Mouse (Mus musculus) liver, embryonic 11.5 days (tissue): ENCODE results near the gene Fcer2a. TPM values are rescaled to one million over a fixed set of nuclear protein-coding genes. Genes with fewer than 3 reads are reported as not detected.

Source experiments
- ATAC-seq: fragments of 200-750 bp; cut with Nextera tagmentation; replicated peaks from 2 replicates; pipeline ENCODE4 v1.8.0; 2017; ENCODE audit warnings: moderate number of reproducible peaks, mild to moderate bottlenecking, moderate TSS enrichment, moderate library complexity; ENCODE audit not compliant: low FRiP score
- DNase-seq: peaks from one replicate; pipeline ENCODE4 v3.0.0-alpha.2; 2017; ENCODE audit warnings: low spot score
- H3K27ac ChIP-seq: fragments of 300-500 bp; sonication (generic); 2 replicates; pipeline ENCODE4 v1.5.1; 2014; ENCODE audit warnings: mild to moderate bottlenecking, low read depth, low read length, control low read depth
- H3K27me3 ChIP-seq: fragments of 300-500 bp; sonication (generic); replicated peaks from 2 replicates; pipeline ENCODE4 v1.6.1; 2014; ENCODE audit warnings: low read length, mixed read lengths; ENCODE audit not compliant: control insufficient read depth, insufficient read depth
- H3K36me3 ChIP-seq: fragments of 300-500 bp; sonication (generic); 2 replicates; pipeline ENCODE4 v1.6.1; 2014; ENCODE audit warnings: mild to moderate bottlenecking, low read length, moderate library complexity, mixed read lengths; ENCODE audit not compliant: control insufficient read depth, insufficient read depth
- H3K4me1 ChIP-seq: fragments of 300-500 bp; sonication (generic); replicated peaks from 2 replicates; pipeline ENCODE4 v1.6.1; 2014; ENCODE audit warnings: low read length, mixed read lengths; ENCODE audit not compliant: control insufficient read depth, insufficient read depth
- H3K4me2 ChIP-seq: fragments of 300-500 bp; sonication (generic); 2 replicates; pipeline ENCODE4 v1.6.1; 2014; ENCODE audit warnings: mild to moderate bottlenecking, control low read depth, moderate library complexity
- H3K4me3 ChIP-seq: fragments of 300-500 bp; sonication (generic); 2 replicates; pipeline ENCODE4 v1.5.1; 2014; ENCODE audit warnings: low read depth, low read length, control low read depth
- H3K9ac ChIP-seq: fragments of 300-500 bp; sonication (generic); 2 replicates; pipeline ENCODE4 v1.6.1; 2014; ENCODE audit warnings: low read depth, low read length, control low read depth
- H3K9me3 ChIP-seq: fragments of 300-500 bp; sonication (generic); 2 replicates; pipeline ENCODE4 v1.6.1; 2016; ENCODE audit warnings: low read length, inconsistent platforms, mixed read lengths; ENCODE audit not compliant: control insufficient read depth
- WGBS: fragments of 180-500 bp; shearing (Covaris S2); extraction: QIAGEN DNeasy Blood & Tissue Kit; methylation state at CpG from one replicate; pipeline ENCODE4 v1.1.7; 2014; 5-methylcytosine and 5-hydroxymethylcytosine counted together
- polyA plus RNA-seq: library from polyadenylated mRNA; unstranded; fragments of >200 nt; fragmentation: Nextera tagmentation; extraction: Ambion mirVana; gene quantifications from 2 replicates; pipeline ENCODE4 v1.2.1, GENCODE M21; 2014

Fcer2a gene
- polyA plus RNA-seq, 1 experiment from 2014 or later, result 0.10 TPM

DNA sequence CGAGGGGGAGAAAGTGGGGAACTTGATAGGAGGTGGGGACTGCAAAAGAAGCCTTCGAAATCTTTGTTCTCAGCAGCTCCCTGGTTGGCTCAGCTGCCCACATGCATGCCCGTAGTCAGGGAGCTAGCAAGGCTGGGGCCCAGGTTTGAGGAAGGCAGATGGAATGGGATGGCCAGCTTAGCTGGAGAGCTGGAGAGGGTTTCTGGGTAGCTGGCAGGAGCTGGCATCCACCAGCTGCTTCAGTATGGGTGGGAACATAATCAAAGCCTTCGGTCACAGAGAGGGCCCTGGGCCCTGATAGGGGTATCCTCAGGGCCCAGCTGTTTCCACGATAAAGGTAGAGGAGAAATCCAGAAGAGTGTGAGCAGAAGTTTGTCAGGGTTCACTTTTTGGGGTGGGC, 11.5 kb downstream of the Fcer2a start:
- H3K9ac ChIP-seq, result no peak overlapping the region

DNA sequence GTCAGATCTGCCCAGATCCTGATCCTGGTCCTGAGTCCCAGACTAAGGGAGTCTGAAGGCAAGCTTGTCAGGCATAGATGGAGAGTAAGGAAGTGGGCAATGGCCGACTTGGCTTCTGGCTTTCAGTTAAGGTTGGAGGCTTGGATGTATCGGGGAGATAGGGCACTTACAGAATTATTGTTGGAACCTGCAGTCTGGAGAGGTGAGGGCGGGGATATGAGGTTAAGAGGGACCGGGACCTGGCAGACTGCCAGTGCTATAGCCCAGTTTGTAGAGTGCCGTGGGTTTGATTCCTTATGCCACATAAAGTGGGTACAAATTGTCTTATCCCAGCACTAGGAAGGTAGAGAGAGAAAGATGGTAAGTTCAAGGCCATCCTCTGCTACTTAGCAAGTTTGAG, 14.3 kb downstream of the Fcer2a start:
- no peak overlapping the region for H3K4me2 ChIP-seq
- ATAC-seq (no peak), DNase-seq (no peak)
- no peaks in the 10 kb centered on the region for H3K27me3 ChIP-seq
- H3K9me3 ChIP-seq, result no peaks in the 10 kb centered on the region
- no peak overlapping the region for H3K9ac ChIP-seq
- H3K4me1 ChIP-seq, result peaks cover 13% of the 10 kb centered on the region
- 95% methylated on average over 5 of the region's 5 CpGs for WGBS
- peaks cover 23% of the 10 kb centered on the region for H3K36me3 ChIP-seq
- H3K27ac ChIP-seq, result no peak overlapping the region
- H3K4me3 ChIP-seq, result no peak overlapping the region

More for the DNA sequence above, 11.5 kb downstream of the Fcer2a start:
- ATAC-seq (no peak), DNase-seq (no peak)
- H3K27me3 ChIP-seq, result no peaks in the 10 kb centered on the region
- no peak overlapping the region for H3K4me3 ChIP-seq
- H3K4me1 ChIP-seq, result peaks cover 9% of the 10 kb centered on the region
- peaks cover 23% of the 10 kb centered on the region for H3K36me3 ChIP-seq
- no peak overlapping the region for H3K4me2 ChIP-seq
- H3K27ac ChIP-seq, result no peak overlapping the region
- 84% methylated on average over 5 of the region's 5 CpGs for WGBS
- H3K9me3 ChIP-seq, result no peaks in the 10 kb centered on the region

DNA sequence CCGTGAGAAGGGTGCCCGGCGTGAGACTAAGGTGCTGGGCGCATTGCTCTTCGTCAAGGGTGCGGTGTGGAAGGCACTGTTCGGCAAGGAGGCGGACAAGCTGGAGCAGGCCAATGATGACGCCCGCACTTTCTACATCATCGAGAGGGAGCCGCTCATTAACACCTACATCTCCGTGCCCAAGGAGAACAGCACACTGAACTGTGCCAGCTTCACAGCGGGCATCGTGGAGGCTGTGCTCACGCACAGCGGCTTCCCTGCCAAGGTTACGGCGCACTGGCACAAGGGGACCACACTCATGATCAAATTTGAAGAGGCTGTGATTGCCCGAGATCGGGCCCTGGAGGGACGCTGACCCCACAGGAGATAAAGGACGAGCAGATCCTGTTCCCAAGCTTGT, 14.7 kb downstream of the Fcer2a start:
- H3K36me3 ChIP-seq, result peaks cover 23% of the 10 kb centered on the region
- peaks cover 13% of the 10 kb centered on the region for H3K4me1 ChIP-seq
- no peak overlapping the region for H3K9ac ChIP-seq
- 96% methylated on average over 23 of the region's 23 CpGs for WGBS
- H3K27me3 ChIP-seq, result no peaks in the 10 kb centered on the region
- no peaks in the 10 kb centered on the region for H3K9me3 ChIP-seq
- ATAC-seq (no peak), DNase-seq (no peak)
- H3K4me3 ChIP-seq, result no peak overlapping the region
- H3K4me2 ChIP-seq, result no peak overlapping the region
- no peak overlapping the region for H3K27ac ChIP-seq

DNA sequence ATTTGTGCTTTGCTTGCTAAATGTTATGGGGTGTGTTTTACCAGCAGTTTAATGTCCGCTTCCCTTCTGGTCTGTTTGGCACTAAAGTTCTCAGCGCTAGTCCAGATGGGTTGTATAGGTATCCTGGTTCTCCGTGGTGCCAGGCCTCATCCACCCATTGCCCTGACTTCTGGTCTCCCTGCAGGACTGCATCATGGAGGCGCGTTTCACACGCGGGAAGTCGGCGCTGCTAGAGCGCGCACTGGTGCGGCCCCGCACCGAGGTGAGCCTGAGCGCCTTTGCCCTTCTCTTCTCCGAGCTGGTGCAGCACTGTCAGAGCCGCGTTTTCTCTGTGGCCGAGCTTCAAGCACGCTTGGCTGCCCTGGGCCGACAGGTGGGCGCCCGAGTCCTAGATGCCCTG, 15.1 kb downstream of the Fcer2a start:
- no peak overlapping the region for H3K4me3 ChIP-seq
- ATAC-seq (no peak), DNase-seq (no peak)
- no peak overlapping the region for H3K9ac ChIP-seq
- H3K27me3 ChIP-seq, result no peaks in the 10 kb centered on the region
- peaks cover 23% of the 10 kb centered on the region for H3K36me3 ChIP-seq
- 95% methylated on average over 23 of the region's 23 CpGs for WGBS
- peaks cover 13% of the 10 kb centered on the region for H3K4me1 ChIP-seq
- no peak overlapping the region for H3K4me2 ChIP-seq
- no peak overlapping the region for H3K27ac ChIP-seq
- no peaks in the 10 kb centered on the region for H3K9me3 ChIP-seq

DNA sequence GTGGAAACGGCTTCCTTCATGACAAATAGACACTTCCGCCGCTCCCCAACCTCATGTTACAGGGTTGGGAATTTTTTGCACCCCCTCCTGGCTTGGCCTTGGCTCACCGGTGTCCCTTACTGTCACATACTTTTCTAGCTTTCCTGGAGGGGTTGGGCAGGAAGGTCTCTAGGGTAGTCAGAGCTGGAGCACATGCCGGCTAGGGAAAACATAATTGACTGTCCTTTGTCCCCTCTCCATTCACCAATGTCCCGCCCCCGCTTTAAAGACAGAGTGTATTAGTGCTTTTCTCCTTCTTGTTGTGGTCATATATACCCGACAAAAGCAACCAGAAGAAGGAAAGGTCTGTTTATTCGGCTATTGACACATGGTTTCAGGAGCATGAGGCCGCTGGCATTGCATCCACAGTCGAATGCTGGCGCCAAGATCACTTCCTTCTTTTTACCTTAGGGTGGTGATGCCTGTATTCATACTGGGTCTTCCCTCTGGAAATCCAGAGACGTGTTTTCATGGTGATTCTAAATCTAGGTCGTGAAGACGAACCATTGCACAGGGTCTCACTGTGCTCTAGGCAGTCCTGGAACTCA, 16.9 kb downstream of the Fcer2a start:
- H3K27me3 ChIP-seq, result no peaks in the 10 kb centered on the region
- peaks cover 23% of the 10 kb centered on the region for H3K36me3 ChIP-seq
- H3K9me3 ChIP-seq, result no peaks in the 10 kb centered on the region
- DNase-seq, result peak; percentile 57
- H3K4me2 ChIP-seq, result peak overlapping the region; percentile 90
- WGBS, result 3% methylated on average over 15 of the region's 15 CpGs
- peak overlapping the region; percentile 95 for H3K4me3 ChIP-seq
- H3K27ac ChIP-seq, result peak overlapping the region; percentile 83
- peak overlapping the region; percentile 88 for H3K9ac ChIP-seq
- peaks cover 13% of the 10 kb centered on the region for H3K4me1 ChIP-seq
- ATAC-seq, result peak; percentile 4; the same call in 1 of the 2 replicates

DNA sequence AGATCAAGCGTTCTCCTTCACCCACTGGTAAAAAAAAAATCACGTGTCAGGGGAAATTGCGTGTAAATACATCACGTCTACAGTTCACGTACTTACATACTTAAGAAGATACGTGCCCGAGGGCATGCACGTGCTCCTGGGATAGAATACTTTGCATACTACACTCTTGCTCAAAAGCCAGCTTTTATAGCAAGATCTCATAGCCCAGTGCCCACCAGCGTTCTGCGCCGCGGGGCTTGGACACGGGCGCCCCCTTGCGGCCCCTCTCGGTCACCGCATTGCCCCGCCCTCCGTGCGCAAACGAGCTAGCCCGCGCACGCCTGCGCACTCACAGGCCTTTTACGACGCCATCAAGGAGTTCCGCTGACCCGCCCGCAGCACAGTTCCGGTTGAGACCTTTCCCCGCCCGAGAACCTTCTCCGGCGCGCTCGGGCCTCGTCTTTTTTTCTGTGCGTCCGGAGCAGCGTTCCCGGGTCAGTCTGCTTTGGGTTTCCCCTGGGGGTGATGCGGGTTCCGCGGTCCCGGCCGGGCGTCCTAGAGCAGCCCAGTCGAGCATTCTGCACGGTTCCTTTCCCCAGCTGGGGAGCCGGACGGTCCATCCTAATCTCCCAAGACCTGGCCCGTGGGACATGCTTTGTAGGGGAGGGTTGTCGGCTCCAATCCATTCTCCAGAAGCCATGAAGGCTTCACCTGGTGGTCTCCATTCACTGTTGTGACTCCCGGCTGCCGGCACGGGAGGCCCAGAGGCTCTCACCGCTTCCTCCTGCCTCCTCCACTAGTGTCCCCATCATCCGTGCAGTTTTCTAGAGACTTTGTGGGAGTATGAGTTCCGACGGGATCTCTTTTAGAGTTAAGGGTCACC, 17.6 kb downstream of the Fcer2a start, which contains the start of gene Trappc5:
Gene Trappc5, plus strand, starts transcription at position 169 of the 862 bp plus-strand sequence.
- H3K36me3 ChIP-seq, result peaks cover 21% of the 10 kb centered on the region
- peaks cover 13% of the 10 kb centered on the region for H3K4me1 ChIP-seq
- H3K9me3 ChIP-seq, result no peaks in the 10 kb centered on the region
- H3K27me3 ChIP-seq, result no peaks in the 10 kb centered on the region
- H3K4me3 ChIP-seq, result peak within 1 kb of the TSS; percentile 95
- WGBS, result 1% methylated on average over 61 of the region's 61 CpGs
- peak within 1 kb of the TSS; percentile 83 for H3K27ac ChIP-seq
- H3K9ac ChIP-seq, result peak within 1 kb of the TSS; percentile 88
- peak; percentile 91 for DNase-seq
- peak; percentile 86 for ATAC-seq
- peak within 1 kb of the TSS; percentile 90 for H3K4me2 ChIP-seq

DNA sequence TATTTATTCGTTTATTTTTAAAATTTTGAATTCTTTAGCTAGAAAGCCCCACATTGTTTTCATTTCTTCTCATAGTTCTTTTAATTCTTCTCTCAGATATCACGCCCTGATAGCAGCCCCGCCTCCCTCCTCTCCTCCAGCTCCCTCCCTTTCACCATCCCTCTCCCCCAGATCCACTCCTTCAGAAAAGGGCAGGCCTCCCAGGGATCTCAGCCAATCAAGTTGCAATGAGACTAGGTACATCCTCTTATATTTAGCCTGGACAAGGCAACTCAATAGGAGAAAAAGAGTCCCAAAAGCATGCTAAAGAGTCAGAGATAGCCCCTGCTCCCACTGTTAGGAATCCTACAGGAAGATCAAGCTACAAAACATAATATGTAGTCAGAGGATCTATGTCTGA, 19.3 kb downstream of the Fcer2a start:
- no peak for ATAC-seq
- no peaks in the 10 kb centered on the region for H3K9me3 ChIP-seq
- WGBS, result 68% methylated on average over 3 of the region's 3 CpGs
- H3K9ac ChIP-seq, result no peak overlapping the region
- H3K27me3 ChIP-seq, result no peaks in the 10 kb centered on the region
- DNase-seq, result no peak
- H3K27ac ChIP-seq, result no peak overlapping the region
- H3K4me1 ChIP-seq, result peaks cover 13% of the 10 kb centered on the region
- H3K4me3 ChIP-seq, result no peak overlapping the region
- H3K4me2 ChIP-seq, result no peak overlapping the region
- peaks cover 12% of the 10 kb centered on the region for H3K36me3 ChIP-seq

DNA sequence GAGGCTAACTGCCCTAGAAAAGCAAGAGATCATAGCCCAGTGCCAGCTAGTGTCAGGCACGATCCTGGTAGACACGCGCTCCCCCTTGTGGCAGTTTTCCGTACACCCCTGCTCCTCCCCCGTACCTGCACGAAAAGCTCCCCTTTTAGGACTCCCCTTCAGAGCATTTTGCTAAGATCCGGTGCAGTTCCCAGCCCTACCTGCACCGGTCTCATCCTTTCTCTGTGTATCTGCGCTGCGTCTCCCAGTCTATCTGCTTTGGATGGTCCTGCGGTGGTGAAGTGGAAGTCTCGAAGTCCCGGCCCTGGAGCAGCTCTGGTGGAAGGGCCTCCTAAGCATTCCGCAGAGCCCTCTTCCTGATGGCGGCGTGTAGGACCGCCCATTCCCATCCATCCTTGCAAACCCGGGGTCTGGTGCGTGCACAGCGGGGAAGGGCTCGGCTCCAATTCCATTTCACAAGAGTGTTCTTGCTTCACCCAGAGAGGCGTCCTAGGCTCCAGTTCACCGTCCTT, 21.9 kb downstream of the Fcer2a start, which contains the start of gene Fcor:
Gene Fcor, minus strand, starts transcription at position 383 of the 512 bp plus-strand sequence.
- Histone ChIP-seq H3K4me2 (peak within 1 kb of the TSS; percentile 78), H3K27ac (peak within 1 kb of the TSS; percentile 41), H3K9ac (peak within 1 kb of the TSS; percentile 60), H3K4me1 (peaks cover 3% of the 10 kb centered on the region), H3K9me3 (no peaks in the 10 kb centered on the region), H3K36me3 (no peaks in the 10 kb centered on the region), H3K27me3 (no peaks in the 10 kb centered on the region), H3K4me3 (peak within 1 kb of the TSS; percentile 60)
- WGBS, result under 1% methylated on average over 23 of the region's 23 CpGs
- peak; percentile 69 for ATAC-seq
- peak; percentile 81 for DNase-seq
